Mouse (Mus musculus): ENCODE results near the gene Armh3.

- TF ChIP-seq CTCF (IDR thresholded peaks at IDR 0.05; ENCODE audit: borderline replicate concordance, extremely low read depth, insufficient read depth, insufficient read length) (no peak), POLR2A (IDR thresholded peaks at IDR 0.05; ENCODE audit: borderline replicate concordance, extremely low read depth, insufficient read depth, insufficient read length, poor library complexity, severe bottlenecking) (no peak)
Measured at GRCm38 (mm10) chr19:45947286-45947685, 51.0 kb downstream of the Armh3 start.

Data from brain, embryonic 14.5 days (tissue).